Mouse (Mus musculus): ENCODE results near the gene Kcnk16. TPM values are rescaled to one million over a fixed set of nuclear protein-coding genes. Genes with fewer than 3 reads are reported as not detected.

Kcnk16 gene
- polyA plus RNA-seq, 1 experiment from 2014 or later: not detected

- H3K4me1 ChIP-seq (ENCODE audit: control insufficient read depth, insufficient read depth, low read length): peaks cover 23% of the 10 kb centered on the region
- DNase-seq (ENCODE audit: low spot score) (peak; percentile 79), ATAC-seq (peak; percentile 80)
- H3K9ac ChIP-seq (ENCODE audit: low read length): peak overlapping the region; percentile 2; the same call in 1 of the 2 replicates
- H3K27me3 ChIP-seq (replicated peaks; ENCODE audit: control insufficient read depth, insufficient read depth, low read length): no peaks in the 10 kb centered on the region
- H3K9me3 ChIP-seq (replicated peaks; ENCODE audit: control insufficient read depth, low read length): no peaks in the 10 kb centered on the region
- 4% methylated on average over 4 of the region's 4 CpGs for WGBS
- peak overlapping the region; percentile 78 for H3K27ac ChIP-seq (ENCODE audit: low read depth, low read length)
- H3K36me3 ChIP-seq (ENCODE audit: control insufficient read depth, insufficient read depth, low read length): no peaks in the 10 kb centered on the region
- H3K4me3 ChIP-seq (ENCODE audit: low read depth, low read length): no peak overlapping the region
- no peak overlapping the region for H3K4me2 ChIP-seq (ENCODE audit: low read length)
These were observed 43.5 kb downstream of the Kcnk16 start for GRCm38 (mm10) chr14:20225525-20225924.

GRCm38 (mm10) chr14:20224576-20225218 is 44.3 kb downstream of the Kcnk16 start:
- peak; percentile 29; the same call in 1 of the 2 replicates for ATAC-seq
- DNase-seq (ENCODE audit: low spot score): peak; percentile 49
- Histone ChIP-seq H3K4me2 (ENCODE audit: low read length) (peak overlapping the region; percentile 2; the same call in 1 of the 2 replicates), H3K9ac (ENCODE audit: low read length) (no peak overlapping the region), H3K9me3 (replicated peaks; ENCODE audit: control insufficient read depth, low read length) (no peaks in the 10 kb centered on the region), H3K36me3 (ENCODE audit: control insufficient read depth, insufficient read depth, low read length) (no peaks in the 10 kb centered on the region), H3K27ac (ENCODE audit: low read depth, low read length) (peak overlapping the region; percentile 78), H3K27me3 (replicated peaks; ENCODE audit: control insufficient read depth, insufficient read depth, low read length) (no peaks in the 10 kb centered on the region), H3K4me1 (ENCODE audit: control insufficient read depth, insufficient read depth, low read length) (peaks cover 23% of the 10 kb centered on the region), H3K4me3 (ENCODE audit: low read depth, low read length) (no peak overlapping the region)
- 24% methylated on average over 10 of the region's 10 CpGs for WGBS

GRCm38 (mm10) chr14:20224163-20224562 is 44.8 kb downstream of the Kcnk16 start:
- Histone ChIP-seq H3K4me3 (ENCODE audit: low read depth, low read length) (no peak overlapping the region), H3K9ac (ENCODE audit: low read length) (no peak overlapping the region), H3K27me3 (replicated peaks; ENCODE audit: control insufficient read depth, insufficient read depth, low read length) (no peaks in the 10 kb centered on the region), H3K36me3 (ENCODE audit: control insufficient read depth, insufficient read depth, low read length) (no peaks in the 10 kb centered on the region), H3K27ac (ENCODE audit: low read depth, low read length) (peak overlapping the region; percentile 78; the same call in 1 of the 2 replicates), H3K4me1 (ENCODE audit: control insufficient read depth, insufficient read depth, low read length) (peaks cover 23% of the 10 kb centered on the region), H3K9me3 (replicated peaks; ENCODE audit: control insufficient read depth, low read length) (no peaks in the 10 kb centered on the region), H3K4me2 (ENCODE audit: low read length) (no peak overlapping the region)
- WGBS: 4% methylated on average over 4 of the region's 4 CpGs
- DNase-seq (ENCODE audit: low spot score) (peak; percentile 75), ATAC-seq (no peak)

GRCm38 (mm10) chr14:20223253-20223652 is 45.7 kb downstream of the Kcnk16 start:
- H3K4me2 ChIP-seq (ENCODE audit: low read length): no peak overlapping the region
- H3K9me3 ChIP-seq (replicated peaks; ENCODE audit: control insufficient read depth, low read length): no peaks in the 10 kb centered on the region
- peaks cover 23% of the 10 kb centered on the region for H3K4me1 ChIP-seq (ENCODE audit: control insufficient read depth, insufficient read depth, low read length)
- no peak overlapping the region for H3K9ac ChIP-seq (ENCODE audit: low read length)
- ATAC-seq (no peak), DNase-seq (ENCODE audit: low spot score) (no peak)
- WGBS: 91% methylated on average over 5 of the region's 5 CpGs
- H3K27me3 ChIP-seq (replicated peaks; ENCODE audit: control insufficient read depth, insufficient read depth, low read length): no peaks in the 10 kb centered on the region
- no peaks in the 10 kb centered on the region for H3K36me3 ChIP-seq (ENCODE audit: control insufficient read depth, insufficient read depth, low read length)
- H3K4me3 ChIP-seq (ENCODE audit: low read depth, low read length): no peak overlapping the region
- no peak overlapping the region for H3K27ac ChIP-seq (ENCODE audit: low read depth, low read length)

- Histone ChIP-seq H3K4me2 (ENCODE audit: low read length) (no peak overlapping the region), H3K27ac (ENCODE audit: low read depth, low read length) (no peak overlapping the region), H3K9ac (ENCODE audit: low read length) (no peak overlapping the region), H3K36me3 (ENCODE audit: control insufficient read depth, insufficient read depth, low read length) (no peaks in the 10 kb centered on the region), H3K27me3 (replicated peaks; ENCODE audit: control insufficient read depth, insufficient read depth, low read length) (no peaks in the 10 kb centered on the region), H3K4me1 (ENCODE audit: control insufficient read depth, insufficient read depth, low read length) (peaks cover 17% of the 10 kb centered on the region), H3K4me3 (ENCODE audit: low read depth, low read length) (no peak overlapping the region), H3K9me3 (replicated peaks; ENCODE audit: control insufficient read depth, low read length) (no peaks in the 10 kb centered on the region)
- no peak for ATAC-seq
- 21% methylated on average over 7 of the region's 7 CpGs for WGBS
- DNase-seq (ENCODE audit: low spot score): no peak
These were observed 47.9 kb downstream of the Kcnk16 start for GRCm38 (mm10) chr14:20221083-20221482.

- Histone ChIP-seq H3K4me1 (ENCODE audit: control insufficient read depth, insufficient read depth, low read length) (peaks cover 6% of the 10 kb centered on the region), H3K9me3 (replicated peaks; ENCODE audit: control insufficient read depth, low read length) (no peaks in the 10 kb centered on the region), H3K9ac (ENCODE audit: low read length) (no peak overlapping the region), H3K4me2 (ENCODE audit: low read length) (no peak overlapping the region), H3K4me3 (ENCODE audit: low read depth, low read length) (no peak overlapping the region), H3K36me3 (ENCODE audit: control insufficient read depth, insufficient read depth, low read length) (no peaks in the 10 kb centered on the region), H3K27me3 (replicated peaks; ENCODE audit: control insufficient read depth, insufficient read depth, low read length) (no peaks in the 10 kb centered on the region), H3K27ac (ENCODE audit: low read depth, low read length) (no peak overlapping the region)
- DNase-seq (ENCODE audit: low spot score) (no peak), ATAC-seq (no peak)
- 85% methylated on average over 1 of the region's 1 CpGs for WGBS
These were observed 49.1 kb downstream of the Kcnk16 start for GRCm38 (mm10) chr14:20219849-20220248.

GRCm38 (mm10) chr14:20217299-20217864 is 51.6 kb downstream of the Kcnk16 start:
- no peak for ATAC-seq
- WGBS: 18% methylated on average over 3 of the region's 3 CpGs
- no peak for DNase-seq (ENCODE audit: low spot score)

GRCm38 (mm10) chr14:20216561-20217298 is 52.3 kb downstream of the Kcnk16 start:
- Histone ChIP-seq H3K36me3 (ENCODE audit: control insufficient read depth, insufficient read depth, low read length) (no peaks in the 10 kb centered on the region), H3K4me1 (ENCODE audit: control insufficient read depth, insufficient read depth, low read length) (no peaks in the 10 kb centered on the region; the same call in 1 of the 2 replicates), H3K27me3 (replicated peaks; ENCODE audit: control insufficient read depth, insufficient read depth, low read length) (no peaks in the 10 kb centered on the region), H3K9me3 (replicated peaks; ENCODE audit: control insufficient read depth, low read length) (no peaks in the 10 kb centered on the region), H3K9ac (ENCODE audit: low read length) (no peak overlapping the region), H3K4me2 (ENCODE audit: low read length) (no peak overlapping the region), H3K4me3 (ENCODE audit: low read depth, low read length) (no peak overlapping the region), H3K27ac (ENCODE audit: low read depth, low read length) (no peak overlapping the region)
- no peak for DNase-seq (ENCODE audit: low spot score)
- 83% methylated on average over 7 of the region's 7 CpGs for WGBS
- no peak for ATAC-seq

More at GRCm38 (mm10) chr14:20217299-20217864, 51.6 kb downstream of the Kcnk16 start:
- H3K4me3 ChIP-seq (ENCODE audit: low read depth, low read length): no peak overlapping the region
- no peaks in the 10 kb centered on the region for H3K9me3 ChIP-seq (replicated peaks; ENCODE audit: control insufficient read depth, low read length)
- H3K27ac ChIP-seq (ENCODE audit: low read depth, low read length): no peak overlapping the region
- no peaks in the 10 kb centered on the region; the same call in 1 of the 2 replicates for H3K4me1 ChIP-seq (ENCODE audit: control insufficient read depth, insufficient read depth, low read length)
- H3K9ac ChIP-seq (ENCODE audit: low read length): no peak overlapping the region
- H3K4me2 ChIP-seq (ENCODE audit: low read length): no peak overlapping the region
- no peaks in the 10 kb centered on the region for H3K27me3 ChIP-seq (replicated peaks; ENCODE audit: control insufficient read depth, insufficient read depth, low read length)
- H3K36me3 ChIP-seq (ENCODE audit: control insufficient read depth, insufficient read depth, low read length): no peaks in the 10 kb centered on the region

Measured in forebrain, embryonic 14.5 days (tissue).